Mouse (Mus musculus): ENCODE results near the gene Cdhr4. TPM values are rescaled to one million over a fixed set of nuclear protein-coding genes. Genes with fewer than 3 reads are reported as not detected.

Gene Cdhr4
- 15.7 and 27.3 TPM in 2 replicates for polyA plus RNA-seq (2014; fragmentation: Nextera tagmentation; extraction: Ambion mirVana)

DNA sequence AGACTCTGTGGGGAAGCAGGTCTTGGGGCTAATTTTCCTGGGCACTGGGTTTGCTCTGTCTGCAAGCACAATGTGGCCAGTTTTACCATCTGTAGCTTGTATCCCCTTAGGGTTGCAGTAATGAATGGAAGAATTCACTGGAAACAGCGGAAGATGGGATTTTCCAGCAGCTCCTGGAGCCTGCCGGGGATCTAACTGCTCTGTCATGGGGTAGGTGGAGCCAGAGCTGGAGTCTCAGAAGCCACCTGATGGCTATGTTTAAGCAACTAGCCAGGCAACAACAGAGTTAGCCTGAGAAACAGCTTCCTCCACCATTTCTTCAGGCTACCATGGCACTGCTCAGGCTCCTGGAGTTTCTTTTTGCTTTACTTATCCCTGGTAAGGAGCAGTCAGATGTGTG lies at the start of gene Cdhr4:
Cdhr4 (plus strand) TSS at position 301 of the 400 bp plus-strand sequence.
- Histone ChIP-seq H3K4me1 (replicated peaks; ENCODE audit: control insufficient read depth, insufficient read depth, low read length) (no peaks in the 10 kb centered on the region), H3K36me3 (ENCODE audit: control insufficient read depth, insufficient read depth, low read length) (no peaks in the 10 kb centered on the region), H3K9me3 (ENCODE audit: control insufficient read depth, low read length) (no peaks in the 10 kb centered on the region), H3K9ac (ENCODE audit: low read length) (no peak within 1 kb of the TSS), H3K27ac (ENCODE audit: low read depth) (no peak within 1 kb of the TSS), H3K4me2 (ENCODE audit: low read length) (no peak within 1 kb of the TSS), H3K27me3 (replicated peaks; ENCODE audit: control insufficient read depth, insufficient read depth, low read length) (no peaks in the 10 kb centered on the region), H3K4me3 (ENCODE audit: low read depth, low read length) (no peak within 1 kb of the TSS)
- ATAC-seq (replicated peaks; ENCODE audit: low FRiP score, low TSS enrichment, low read depth) (no peak), DNase-seq (ENCODE audit: low spot score) (no peak)
- WGBS, result 60% methylated on average over 2 of the region's 2 CpGs

DNA sequence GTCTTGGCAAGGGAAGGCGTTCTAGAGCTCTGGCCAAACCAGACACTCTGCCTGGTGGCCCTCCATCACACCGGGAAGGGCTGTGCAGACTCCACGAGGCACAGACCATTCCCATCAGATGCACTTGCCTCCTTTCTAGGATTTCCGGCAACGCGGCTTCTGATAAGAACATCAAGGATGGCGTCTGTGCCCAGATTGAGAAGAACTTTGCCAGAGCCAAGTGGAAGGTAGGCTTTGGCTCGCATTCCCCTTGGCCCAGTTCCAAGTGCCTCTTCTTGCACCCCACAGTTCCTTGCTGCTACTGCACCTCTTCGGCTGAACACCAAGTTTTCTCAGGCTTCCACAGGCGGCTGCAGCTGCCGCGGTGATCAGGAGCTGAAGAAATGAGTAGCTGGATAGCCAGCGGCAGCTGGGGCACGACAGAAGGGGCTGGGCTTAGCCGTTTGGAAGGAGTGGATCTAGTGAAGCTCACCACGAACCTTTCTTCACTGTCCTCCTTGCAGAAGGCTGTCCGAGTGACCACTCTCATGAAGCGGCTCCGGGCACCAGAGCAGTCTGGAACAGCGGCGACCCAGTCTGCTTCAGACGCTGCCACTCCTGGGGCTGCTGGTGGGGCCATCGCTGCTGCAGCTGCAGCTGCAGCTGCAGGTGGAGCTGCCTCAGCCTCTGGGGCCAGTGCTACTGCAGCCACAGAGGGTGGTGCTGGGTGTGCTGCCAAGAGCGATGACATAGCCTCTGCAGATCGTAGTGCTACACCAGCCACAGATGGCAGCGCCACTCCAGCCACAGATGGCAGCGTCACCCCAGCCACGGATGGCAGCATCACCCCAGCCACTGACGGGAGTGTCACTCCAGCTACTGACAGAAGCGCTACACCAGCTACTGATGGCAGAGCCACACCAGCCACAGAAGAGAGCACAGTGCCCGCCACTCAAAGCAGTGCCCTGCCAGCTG lies 44.8 kb upstream of the Cdhr4 start:
- Histone ChIP-seq H3K9ac (ENCODE audit: low read length) (no peak overlapping the region), H3K27me3 (replicated peaks; ENCODE audit: control insufficient read depth, insufficient read depth, low read length) (no peaks in the 10 kb centered on the region), H3K4me3 (ENCODE audit: low read depth, low read length) (no peak overlapping the region), H3K9me3 (ENCODE audit: control insufficient read depth, low read length) (no peaks in the 10 kb centered on the region), H3K36me3 (ENCODE audit: control insufficient read depth, insufficient read depth, low read length) (no peaks in the 10 kb centered on the region), H3K4me1 (replicated peaks; ENCODE audit: control insufficient read depth, insufficient read depth, low read length) (peaks cover 12% of the 10 kb centered on the region; the same call in 1 of the 2 replicates), H3K4me2 (ENCODE audit: low read length) (no peak overlapping the region), H3K27ac (ENCODE audit: low read depth) (no peak overlapping the region)
- ATAC-seq (replicated peaks; ENCODE audit: low FRiP score, low TSS enrichment, low read depth), result no peak
- 88% methylated on average over 31 of the region's 31 CpGs for WGBS
- no peak for DNase-seq (ENCODE audit: low spot score)

DNA sequence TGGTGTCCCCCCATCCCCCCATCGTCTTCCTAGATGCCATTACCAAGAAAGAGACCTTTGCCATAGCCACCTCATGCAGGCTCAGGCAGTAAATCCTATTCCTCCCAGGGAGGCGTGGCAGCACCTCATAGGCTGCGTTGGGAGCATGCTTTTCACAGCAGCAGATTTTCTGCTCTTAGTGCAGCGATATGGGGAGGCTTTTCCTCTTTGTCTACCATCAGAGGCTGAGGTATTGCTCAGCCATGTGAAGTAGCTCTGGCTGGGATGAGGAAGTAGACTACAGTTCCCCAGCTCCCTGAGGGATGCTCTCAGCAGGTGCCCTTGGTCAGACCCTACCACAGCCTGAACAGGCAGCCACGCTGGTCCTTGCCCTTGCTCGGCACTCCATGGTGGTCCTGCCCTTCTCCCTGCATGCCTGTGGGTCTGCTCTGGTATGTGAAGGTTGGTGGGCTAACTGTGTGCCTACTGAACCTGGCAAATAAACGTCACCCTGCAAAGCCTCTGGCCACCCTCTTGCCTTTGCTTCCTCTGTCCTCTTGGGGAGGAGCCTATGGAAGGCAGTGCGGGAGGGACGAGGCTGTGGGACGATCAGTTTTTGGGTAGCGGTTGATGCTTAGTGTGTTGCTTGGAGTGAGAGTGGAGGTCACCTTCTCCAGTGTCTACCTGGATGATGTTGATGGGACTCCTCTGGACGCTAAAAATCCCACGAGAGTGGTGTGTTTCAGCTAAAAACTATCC lies 42.9 kb upstream of the Cdhr4 start:
- no peaks in the 10 kb centered on the region for H3K27me3 ChIP-seq (replicated peaks; ENCODE audit: control insufficient read depth, insufficient read depth, low read length)
- no peaks in the 10 kb centered on the region for H3K9me3 ChIP-seq (ENCODE audit: control insufficient read depth, low read length)
- no peak overlapping the region for H3K9ac ChIP-seq (ENCODE audit: low read length)
- no peak overlapping the region for H3K4me2 ChIP-seq (ENCODE audit: low read length)
- H3K4me1 ChIP-seq (replicated peaks; ENCODE audit: control insufficient read depth, insufficient read depth, low read length), result peaks cover 12% of the 10 kb centered on the region; the same call in 1 of the 2 replicates
- ATAC-seq (replicated peaks; ENCODE audit: low FRiP score, low TSS enrichment, low read depth) (no peak), DNase-seq (ENCODE audit: low spot score) (no peak)
- no peak overlapping the region for H3K27ac ChIP-seq (ENCODE audit: low read depth)
- no peak overlapping the region for H3K4me3 ChIP-seq (ENCODE audit: low read depth, low read length)
- H3K36me3 ChIP-seq (ENCODE audit: control insufficient read depth, insufficient read depth, low read length), result no peaks in the 10 kb centered on the region
- 81% methylated on average over 13 of the region's 13 CpGs for WGBS

DNA sequence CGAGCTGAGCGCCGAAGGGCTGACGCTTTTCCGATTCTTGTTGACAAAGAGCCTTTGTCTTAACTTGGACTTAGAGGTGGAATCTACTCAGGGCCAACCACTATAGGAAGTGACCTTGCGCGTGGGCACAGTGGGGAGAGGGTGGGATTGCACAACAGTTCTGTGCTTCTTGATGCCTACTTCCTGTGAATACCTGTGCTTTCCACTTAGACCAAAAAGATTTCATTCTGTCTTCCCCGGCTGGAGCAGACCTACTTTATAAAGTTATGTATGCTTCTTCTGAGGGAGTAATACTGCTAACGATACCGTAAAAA lies 42.4 kb upstream of the Cdhr4 start, which contains the start of gene Traip:
Traip (plus strand) TSS at position 215 of the 314 bp plus-strand sequence.
- Histone ChIP-seq H3K36me3 (ENCODE audit: control insufficient read depth, insufficient read depth, low read length) (no peaks in the 10 kb centered on the region), H3K4me2 (ENCODE audit: low read length) (peak within 1 kb of the TSS; percentile 64), H3K9ac (ENCODE audit: low read length) (peak within 1 kb of the TSS; percentile 56), H3K4me3 (ENCODE audit: low read depth, low read length) (peak within 1 kb of the TSS; percentile 66), H3K27ac (ENCODE audit: low read depth) (peak within 1 kb of the TSS; percentile 61), H3K9me3 (ENCODE audit: control insufficient read depth, low read length) (no peaks in the 10 kb centered on the region), H3K4me1 (replicated peaks; ENCODE audit: control insufficient read depth, insufficient read depth, low read length) (peaks cover 12% of the 10 kb centered on the region; the same call in 1 of the 2 replicates), H3K27me3 (replicated peaks; ENCODE audit: control insufficient read depth, insufficient read depth, low read length) (no peaks in the 10 kb centered on the region)
- ATAC-seq (replicated peaks; ENCODE audit: low FRiP score, low TSS enrichment, low read depth) (no peak), DNase-seq (ENCODE audit: low spot score) (no peak)
- 92% methylated on average over 10 of the region's 10 CpGs for WGBS

DNA sequence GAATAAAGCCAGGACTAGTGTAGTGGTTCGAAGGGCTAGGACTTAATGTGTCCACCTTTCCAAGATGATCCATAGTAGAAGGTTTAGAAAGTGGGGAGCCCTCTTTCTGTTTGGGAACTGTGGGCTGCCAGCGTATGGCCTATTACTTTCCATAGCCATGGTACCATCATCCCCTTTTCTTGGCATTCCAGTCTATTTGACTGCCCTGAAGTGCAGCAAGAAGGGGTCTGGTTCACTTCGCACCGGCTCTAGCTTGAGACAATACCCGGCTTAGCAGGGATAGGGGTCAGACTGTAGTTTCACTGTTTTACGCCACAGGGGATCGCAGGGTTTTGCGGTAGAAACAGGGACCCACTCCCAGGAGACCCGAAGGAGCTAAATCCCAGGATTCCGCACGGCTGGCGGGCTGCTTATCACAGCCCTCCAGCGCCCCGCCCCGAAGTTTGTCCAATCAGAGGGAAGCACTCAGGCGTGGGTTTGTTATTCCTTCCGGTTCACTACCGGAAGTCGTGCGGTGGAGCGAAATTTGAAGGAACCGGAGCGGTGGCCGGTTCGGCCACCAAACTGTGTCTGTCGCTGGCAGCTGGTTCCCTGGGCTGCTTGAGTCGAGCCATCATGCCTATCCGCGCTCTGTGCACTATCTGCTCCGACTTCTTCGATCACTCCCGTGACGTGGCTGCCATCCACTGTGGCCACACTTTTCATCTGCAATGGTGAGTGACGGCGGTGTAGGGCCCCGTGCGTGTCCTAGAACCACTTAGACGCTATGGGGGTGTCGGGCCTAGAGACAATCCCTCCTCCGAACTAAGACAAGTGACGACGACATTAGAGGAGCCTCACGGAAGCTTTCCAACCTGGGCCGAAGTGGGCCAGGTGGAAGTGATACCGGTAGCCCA lies 41.6 kb upstream of the Cdhr4 start:
- DNase-seq (ENCODE audit: low spot score), result peak; percentile 89
- 11% methylated on average over 45 of the region's 45 CpGs for WGBS
- no peaks in the 10 kb centered on the region for H3K36me3 ChIP-seq (ENCODE audit: control insufficient read depth, insufficient read depth, low read length)
- peak; percentile 93 for ATAC-seq (replicated peaks; ENCODE audit: low FRiP score, low TSS enrichment, low read depth)
- peak overlapping the region; percentile 56 for H3K9ac ChIP-seq (ENCODE audit: low read length)
- H3K4me2 ChIP-seq (ENCODE audit: low read length), result peak overlapping the region; percentile 64
- peak overlapping the region; percentile 61 for H3K27ac ChIP-seq (ENCODE audit: low read depth)
- H3K9me3 ChIP-seq (ENCODE audit: control insufficient read depth, low read length), result no peaks in the 10 kb centered on the region
- no peaks in the 10 kb centered on the region for H3K27me3 ChIP-seq (replicated peaks; ENCODE audit: control insufficient read depth, insufficient read depth, low read length)
- H3K4me3 ChIP-seq (ENCODE audit: low read depth, low read length), result peak overlapping the region; percentile 66
- H3K4me1 ChIP-seq (replicated peaks; ENCODE audit: control insufficient read depth, insufficient read depth, low read length), result peaks cover 12% of the 10 kb centered on the region; the same call in 1 of the 2 replicates

DNA sequence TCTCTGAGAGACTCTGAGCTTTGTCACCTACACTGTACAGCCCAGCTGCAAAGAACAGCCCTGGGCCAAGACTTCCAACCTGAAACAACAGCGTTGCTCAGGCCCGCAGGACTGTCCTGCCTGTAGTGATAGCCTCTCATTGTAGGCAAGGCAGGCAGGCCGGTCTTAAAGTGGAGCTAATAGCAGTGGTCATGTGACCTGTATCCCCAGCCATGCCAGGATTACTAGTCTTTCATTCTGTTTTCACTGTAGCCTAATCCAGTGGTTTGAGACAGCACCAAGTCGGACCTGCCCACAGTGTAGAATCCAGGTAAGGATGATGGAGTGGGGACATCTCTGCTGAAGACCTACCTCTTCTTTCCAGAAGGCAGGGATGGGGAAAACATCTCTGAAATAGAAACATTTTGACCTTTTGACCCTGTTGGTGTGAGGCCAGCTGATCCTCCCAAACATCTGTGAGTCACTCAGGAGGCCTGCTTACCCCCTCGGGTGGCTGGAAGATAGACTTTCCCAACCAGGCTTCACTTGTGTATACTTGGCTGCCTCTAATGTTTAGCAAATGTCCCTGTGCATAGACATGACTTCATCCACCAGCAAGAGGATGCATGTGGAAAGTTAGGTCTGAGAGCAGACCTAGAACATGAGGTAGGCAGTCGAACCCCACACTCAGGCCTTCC lies 36.5 kb upstream of the Cdhr4 start:
- 78% methylated on average over 6 of the region's 6 CpGs for WGBS

DNA sequence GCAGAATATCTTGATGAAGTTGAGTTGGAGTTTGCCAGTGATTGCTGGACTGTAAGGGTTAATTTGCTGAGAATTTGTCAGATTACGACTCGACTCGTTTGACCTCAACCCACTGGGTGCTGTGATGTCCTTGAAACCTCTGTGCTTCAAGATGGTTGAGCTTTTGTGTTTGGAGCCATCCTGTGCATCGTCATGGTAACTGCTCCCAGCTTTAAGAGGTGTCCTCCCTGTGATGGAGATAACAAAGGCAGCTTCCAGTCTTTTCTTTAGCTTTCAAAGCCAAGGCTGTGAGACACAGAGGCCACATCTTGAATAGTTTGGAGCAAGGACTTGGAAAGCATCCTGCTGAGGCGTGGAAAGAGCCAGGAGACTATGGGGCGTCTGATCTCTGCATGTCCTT lies 35.2 kb upstream of the Cdhr4 start:
- Histone ChIP-seq H3K27ac (ENCODE audit: low read depth) (no peak overlapping the region), H3K4me3 (ENCODE audit: low read depth, low read length) (no peak overlapping the region), H3K27me3 (replicated peaks; ENCODE audit: control insufficient read depth, insufficient read depth, low read length) (no peaks in the 10 kb centered on the region), H3K36me3 (ENCODE audit: control insufficient read depth, insufficient read depth, low read length) (peaks cover 51% of the 10 kb centered on the region), H3K4me2 (ENCODE audit: low read length) (no peak overlapping the region), H3K9me3 (ENCODE audit: control insufficient read depth, low read length) (no peaks in the 10 kb centered on the region), H3K4me1 (replicated peaks; ENCODE audit: control insufficient read depth, insufficient read depth, low read length) (no peaks in the 10 kb centered on the region; the same call in 1 of the 2 replicates), H3K9ac (ENCODE audit: low read length) (no peak overlapping the region)
- no peak for DNase-seq (ENCODE audit: low spot score)
- no peak for ATAC-seq (replicated peaks; ENCODE audit: low FRiP score, low TSS enrichment, low read depth)
- 65% methylated on average over 6 of the region's 6 CpGs for WGBS

More for the DNA sequence above, 36.5 kb upstream of the Cdhr4 start:
- no peak for ATAC-seq (replicated peaks; ENCODE audit: low FRiP score, low TSS enrichment, low read depth)
- Histone ChIP-seq H3K27ac (ENCODE audit: low read depth) (no peak overlapping the region), H3K9ac (ENCODE audit: low read length) (no peak overlapping the region), H3K4me3 (ENCODE audit: low read depth, low read length) (no peak overlapping the region), H3K4me1 (replicated peaks; ENCODE audit: control insufficient read depth, insufficient read depth, low read length) (peaks cover 10% of the 10 kb centered on the region; the same call in 1 of the 2 replicates), H3K4me2 (ENCODE audit: low read length) (no peak overlapping the region), H3K27me3 (replicated peaks; ENCODE audit: control insufficient read depth, insufficient read depth, low read length) (no peaks in the 10 kb centered on the region), H3K9me3 (ENCODE audit: control insufficient read depth, low read length) (no peaks in the 10 kb centered on the region), H3K36me3 (ENCODE audit: control insufficient read depth, insufficient read depth, low read length) (peaks cover 41% of the 10 kb centered on the region)
- no peak for DNase-seq (ENCODE audit: low spot score)
